Mouse (Mus musculus) monocyte, adult 2 months (primary cell): ENCODE data around the gene Fscn2.

ENCODE experiments used
- DNase-seq, 2 experiments: peaks; one replicate each; pipeline ENCODE4 v3.0.0; 2022; ENCODE audit warnings: low spot score in 2 of 2, low read depth in 1 of 2

Fscn2 gene

GRCm38 (mm10) chr11:120357791-120358401 lies 3.4 kb upstream of the Fscn2 start:
- DNase-seq = no peak

DNA sequence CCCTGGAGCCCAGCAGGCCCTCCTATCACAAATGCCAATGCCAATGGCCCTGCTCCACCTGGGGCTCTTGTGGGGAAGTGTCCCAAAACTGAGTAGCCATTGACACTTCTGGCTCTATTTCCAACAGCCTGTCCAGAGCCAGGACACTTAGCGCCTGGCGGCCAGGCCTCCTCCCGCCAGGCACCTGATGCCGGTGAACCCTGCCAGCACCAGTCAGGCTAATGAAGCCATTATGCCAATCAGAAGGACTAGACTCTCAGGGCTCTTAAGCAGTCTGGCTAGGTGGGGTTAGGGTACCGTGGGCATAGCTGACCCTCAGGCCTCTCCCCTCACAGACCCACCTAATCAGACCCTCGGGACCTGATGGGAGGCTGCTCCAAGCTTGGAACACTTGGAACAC lies 1.9 kb upstream of the Fscn2 start:
- DNase-seq = no peak

GRCm38 (mm10) chr11:120360062-120360461 lies 1.3 kb upstream of the Fscn2 start:
- no peak for DNase-seq

DNA sequence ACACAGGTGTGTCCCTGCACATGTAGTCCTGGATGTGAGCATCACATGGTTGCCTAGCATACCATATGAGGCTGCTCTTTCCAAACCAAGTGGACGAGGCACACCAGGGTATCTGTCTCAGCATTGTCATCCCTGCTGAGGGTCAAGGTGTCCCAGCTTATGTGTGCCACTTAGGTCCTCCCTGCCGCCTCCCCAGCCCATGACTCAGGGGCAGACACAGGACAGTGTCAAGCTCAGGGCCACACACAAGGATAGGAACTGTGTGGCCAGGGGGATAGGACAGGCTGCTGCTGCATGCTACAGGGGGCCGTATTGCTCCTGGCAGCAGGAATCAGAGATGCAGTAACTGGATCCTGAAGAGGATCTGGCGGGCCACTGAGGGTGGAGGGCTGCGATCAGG lies 579 bp upstream of the Fscn2 start:
- DNase-seq = no peak

DNA sequence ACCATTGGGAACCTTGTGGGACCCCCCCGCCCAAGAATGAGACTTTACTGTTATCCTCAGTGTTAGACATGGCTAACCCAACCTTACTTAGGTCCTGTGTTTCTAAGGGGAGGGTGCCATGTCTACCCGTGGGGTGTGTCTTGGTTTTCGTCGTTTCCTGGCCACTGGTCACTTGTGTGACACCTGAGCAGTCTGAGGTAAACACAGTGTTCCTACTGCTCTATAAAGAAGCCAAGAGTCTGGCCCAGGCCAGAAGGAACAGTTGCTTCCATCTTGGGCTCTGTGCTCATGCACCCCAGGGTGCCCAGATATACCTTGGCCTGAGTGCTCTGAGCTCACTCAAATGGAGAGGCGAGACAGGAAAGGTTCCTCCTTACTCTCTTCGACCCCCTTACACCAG lies 1.6 kb downstream of the Fscn2 start:
- DNase-seq = no peak

DNA sequence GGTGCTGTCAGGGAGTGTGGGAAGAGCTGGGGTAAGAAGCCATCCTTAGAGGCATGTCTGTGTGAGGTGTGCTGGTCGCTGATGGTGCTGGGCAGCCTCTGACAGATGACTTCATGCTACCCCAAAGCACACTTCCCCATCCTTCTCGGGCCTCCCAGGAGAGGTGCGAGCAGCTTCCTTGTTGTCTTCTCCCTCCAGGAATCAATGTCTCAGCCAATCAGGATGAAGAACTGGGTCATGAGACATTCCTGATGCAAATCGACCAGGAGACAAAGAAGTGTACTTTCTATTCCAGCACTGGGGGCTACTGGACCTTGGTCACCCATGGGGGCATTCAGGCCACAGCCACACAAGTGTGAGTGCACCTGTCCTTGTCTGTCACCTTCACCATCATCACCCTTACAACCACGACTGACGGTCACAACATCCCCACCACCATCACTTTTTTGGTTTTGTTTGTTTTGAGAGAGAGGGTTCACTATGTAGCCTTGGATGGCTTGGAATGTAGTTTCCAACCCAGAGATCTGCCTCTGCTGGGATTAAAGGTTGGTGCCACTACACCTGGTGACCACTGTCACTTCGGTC lies 5.2 kb downstream of the Fscn2 start:
- no peak for DNase-seq

- peak in 1 of 2 experiments; percentile 54 for DNase-seq
These were observed 8.3 kb downstream of the Fscn2 start for GRCm38 (mm10) chr11:120369656-120370055.

DNA sequence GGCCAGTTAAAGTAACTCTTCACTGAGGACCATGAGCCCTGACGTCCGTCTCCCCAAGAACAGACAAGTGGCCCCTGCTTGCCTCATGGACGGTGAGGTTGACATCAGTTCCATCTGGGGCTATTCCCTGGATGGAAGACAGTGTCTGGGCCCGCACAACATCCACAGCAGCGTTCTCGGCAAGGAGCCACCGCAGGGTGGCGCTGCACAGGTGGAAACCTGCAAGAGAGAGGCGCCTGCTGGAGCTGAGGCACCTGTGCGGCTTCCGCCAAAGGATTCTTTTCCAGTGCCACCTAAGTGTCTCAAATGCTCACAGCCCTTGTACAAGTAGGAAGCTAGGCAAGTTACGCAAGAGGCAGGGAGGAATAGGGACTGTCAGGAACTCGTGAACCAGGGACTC lies 11.7 kb downstream of the Fscn2 start:
- no peak for DNase-seq

DNA sequence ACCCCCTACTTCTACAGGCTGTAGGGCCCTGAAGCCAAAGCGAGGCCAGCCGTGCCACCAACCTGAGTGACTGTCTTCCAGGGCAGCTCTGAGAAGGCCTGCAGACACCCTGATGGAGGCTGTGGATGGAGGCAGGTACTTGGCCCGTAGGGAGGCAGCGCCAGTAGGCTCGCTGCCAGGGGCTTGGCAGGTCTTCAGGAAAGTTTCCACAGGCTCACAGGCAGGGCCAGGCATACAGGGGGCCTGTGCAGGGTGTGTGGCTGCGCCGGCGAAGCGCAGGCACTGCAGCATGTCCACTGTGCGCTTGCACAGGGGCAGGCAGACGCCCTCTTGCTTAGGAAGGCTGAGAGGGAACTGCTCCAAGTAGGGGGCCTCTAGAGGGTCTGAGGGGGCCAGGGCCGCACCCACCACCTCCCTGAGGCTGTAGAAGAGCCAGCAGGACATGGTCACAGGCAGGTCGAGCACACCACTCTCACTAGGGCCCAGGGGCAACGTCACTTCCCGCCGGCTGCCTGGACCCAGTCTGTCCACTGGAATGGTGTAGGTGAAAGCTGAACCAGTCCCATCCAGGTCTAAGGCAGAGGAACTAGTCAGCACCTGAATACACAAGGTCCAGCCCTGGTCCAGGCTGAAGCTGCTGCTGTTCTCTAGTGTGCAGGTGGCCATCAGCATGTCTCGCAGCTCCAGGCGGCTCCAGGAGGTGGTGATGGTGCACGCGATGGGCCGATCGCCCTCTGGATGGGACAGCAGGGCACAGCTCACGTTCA lies 12.7 kb downstream of the Fscn2 start:
- no peak for DNase-seq

GRCm38 (mm10) chr11:120375324-120375723 lies 14.0 kb downstream of the Fscn2 start:
- no peak for DNase-seq

DNA sequence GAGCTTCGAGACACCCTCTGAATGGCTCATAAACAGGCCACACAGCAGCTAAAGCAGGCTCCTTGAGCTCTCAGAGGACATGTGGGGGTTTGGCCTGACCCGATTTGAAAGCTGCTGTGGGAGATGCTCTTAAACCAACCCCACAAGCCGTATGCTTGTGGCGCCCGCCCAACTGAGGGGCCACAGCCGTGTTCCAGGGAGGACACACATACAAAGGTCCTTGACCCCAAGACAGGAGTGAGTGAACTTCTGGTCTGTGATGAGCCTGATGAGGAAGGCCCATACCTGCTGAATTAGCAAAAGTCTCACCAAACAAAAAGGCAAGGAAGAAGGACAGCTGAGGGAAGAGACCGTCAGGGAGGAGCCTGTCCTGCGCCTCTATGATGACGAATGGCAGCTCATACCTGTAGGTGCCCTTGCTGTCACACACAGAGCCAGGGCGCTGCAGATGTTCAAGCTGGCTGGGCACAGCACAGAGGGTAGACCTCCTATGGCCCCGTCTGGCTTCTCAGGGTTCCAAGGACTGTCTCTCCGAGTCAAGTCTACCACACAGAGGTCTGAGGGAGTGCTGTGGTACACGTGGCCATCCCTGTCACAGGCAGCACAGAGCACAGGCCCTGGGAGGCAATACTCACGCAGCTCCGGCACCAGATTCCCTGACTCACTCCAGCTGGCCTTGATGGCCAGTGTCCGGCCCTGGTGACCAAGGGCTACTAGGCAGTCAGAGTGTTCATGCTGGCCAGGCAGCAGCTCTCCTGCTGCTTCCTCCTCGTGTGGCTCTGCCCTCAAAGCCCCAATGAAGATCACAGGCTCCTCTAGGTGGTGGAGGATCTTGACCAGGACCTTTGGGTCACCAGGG lies 15.2 kb downstream of the Fscn2 start:
- no peak for DNase-seq

DNA sequence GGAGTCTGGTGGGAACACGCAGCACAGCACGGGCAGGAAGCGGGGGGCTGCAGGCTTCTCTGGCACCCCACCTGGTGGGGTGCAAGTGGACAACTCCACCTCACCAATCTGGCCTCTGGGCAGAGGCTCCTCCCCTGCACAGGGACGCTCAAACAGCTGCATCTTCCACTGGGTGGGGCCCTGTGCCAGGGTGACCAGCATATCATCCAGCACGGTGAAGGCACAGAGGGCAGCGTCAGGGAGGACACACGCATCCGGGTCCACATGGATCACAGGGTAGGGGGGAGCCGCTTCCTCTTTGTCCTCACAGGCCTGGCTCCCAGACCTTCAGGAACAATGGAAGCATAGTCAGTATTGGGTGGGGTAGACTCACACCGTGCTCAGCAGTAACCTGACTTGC lies 16.0 kb downstream of the Fscn2 start:
- no peak for DNase-seq

DNA sequence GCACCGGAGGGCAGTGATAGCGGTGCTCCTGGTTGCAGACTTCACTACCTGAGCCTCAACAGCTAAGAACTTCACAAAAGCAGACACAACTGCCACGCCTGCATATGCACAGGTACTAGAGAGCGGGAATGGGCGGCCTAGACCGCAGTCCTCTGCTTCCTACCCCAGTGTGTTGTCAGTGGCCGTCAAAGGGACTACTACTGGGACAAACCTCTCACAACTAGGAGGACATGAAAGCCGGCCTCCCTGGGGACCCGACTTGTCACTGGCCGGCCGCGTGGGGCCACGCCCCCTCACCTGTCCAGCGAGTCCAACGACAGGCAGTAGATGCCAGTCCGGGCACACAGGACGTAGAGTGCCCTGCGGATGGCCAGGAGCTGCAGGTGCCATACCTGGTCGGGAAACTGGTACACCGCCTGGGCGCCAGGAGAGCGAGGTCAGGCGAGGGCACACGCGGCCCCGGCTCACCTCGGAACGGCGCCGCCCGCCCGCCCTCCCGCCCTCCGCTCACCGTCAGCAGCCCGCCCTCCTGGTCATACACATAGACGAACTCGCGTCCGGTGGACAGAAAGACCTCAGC lies 16.8 kb downstream of the Fscn2 start:
- DNase-seq = no peak

- DNase-seq = peak; percentile 64 to 82
These were observed 17.5 kb downstream of the Fscn2 start, which contains the start of gene Faap100 for GRCm38 (mm10) chr11:120378611-120379540. Gene Faap100, minus strand, starts transcription at chr11:120378764.

DNA sequence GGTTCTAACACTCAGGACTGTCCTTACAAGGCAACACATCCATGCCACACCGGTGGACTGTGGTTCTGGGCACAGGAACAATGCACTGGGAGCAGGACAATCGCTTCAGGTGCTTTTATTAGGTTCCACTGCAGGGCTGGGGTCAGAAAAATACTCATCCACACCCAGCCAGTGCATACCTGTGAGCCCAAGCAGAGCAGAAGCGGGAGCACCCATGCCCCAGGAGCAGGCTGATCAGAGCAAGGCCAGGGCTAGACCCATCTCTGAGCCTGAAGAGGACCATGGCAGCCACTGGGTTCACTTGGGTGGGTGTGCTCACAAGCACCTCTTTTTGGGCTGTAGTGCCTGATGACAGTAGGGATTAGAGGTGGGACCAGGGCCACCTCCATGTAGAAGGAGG lies 18.9 kb downstream of the Fscn2 start:
- no peak for DNase-seq

DNA sequence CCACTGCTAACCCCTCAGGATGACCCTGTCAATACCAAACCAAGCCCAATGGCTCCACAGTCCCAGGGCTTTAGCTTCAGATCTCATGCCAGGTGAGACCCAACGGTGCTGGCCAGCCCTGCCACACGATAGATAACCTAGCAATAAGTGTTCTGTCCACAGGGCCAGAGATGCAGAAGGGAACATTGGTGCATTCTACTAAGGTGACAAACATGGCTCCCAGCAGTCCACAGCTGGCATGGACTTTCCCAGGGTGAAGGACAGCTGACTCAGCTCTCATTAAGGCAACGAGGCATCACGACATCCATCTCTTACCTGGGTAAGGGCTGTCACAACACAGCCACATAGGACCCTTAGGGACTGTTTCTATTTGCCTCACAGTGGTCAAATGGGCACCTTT lies 19.8 kb downstream of the Fscn2 start:
- DNase-seq = no peak

GRCm38 (mm10) chr11:120382509-120382908 lies 21.2 kb downstream of the Fscn2 start:
- DNase-seq = no peak

- DNase-seq = no peak
These were observed 25.3 kb downstream of the Fscn2 start for GRCm38 (mm10) chr11:120386632-120387031.

DNA sequence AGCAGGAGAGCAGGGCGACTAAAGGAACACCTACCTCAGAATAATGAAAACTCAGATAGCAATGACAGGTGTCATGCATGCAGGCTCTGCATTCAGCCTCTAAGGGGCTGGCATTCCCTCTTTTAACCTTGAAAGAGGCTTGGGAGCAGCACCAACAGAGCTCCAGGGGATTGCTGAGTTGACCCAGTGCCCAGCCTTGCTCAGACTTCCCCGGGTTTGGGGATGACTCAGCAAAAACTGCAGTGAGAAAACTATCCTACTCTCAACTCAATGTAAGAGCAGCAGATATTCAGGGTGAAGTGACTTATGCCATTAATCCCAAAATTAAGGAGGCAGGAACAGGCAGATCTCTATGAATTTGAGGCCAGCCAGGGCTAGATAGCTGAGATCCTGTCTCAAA lies 25.8 kb downstream of the Fscn2 start:
- DNase-seq = no peak

DNA sequence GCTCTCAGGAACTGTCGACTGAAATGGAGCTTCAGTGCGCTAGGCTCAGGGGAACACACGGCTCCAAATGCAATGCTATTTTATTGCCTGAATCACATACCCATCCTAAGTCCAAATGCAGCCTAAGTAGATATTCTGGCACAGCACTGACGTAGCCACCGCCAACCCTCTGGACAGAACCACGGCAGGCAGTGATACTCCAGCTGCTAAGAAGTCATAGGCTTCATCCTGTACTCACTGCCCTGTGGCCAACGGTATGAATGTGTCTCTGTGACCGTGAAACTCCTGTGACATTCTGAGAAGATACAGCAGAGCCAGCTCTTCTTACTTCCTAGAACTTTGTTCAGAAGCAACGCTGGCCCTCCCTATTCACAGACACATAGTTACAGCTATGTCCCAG lies 27.2 kb downstream of the Fscn2 start:
- DNase-seq = no peak
